Mouse (Mus musculus) cerebellum, postnatal 36 days (tissue): Measurements from ENCODE around the gene Psmb7.

Experiments used
- DNase-seq, 2 experiments: peaks; one replicate each; pipeline ENCODE4 v3.0.0; 2021 to 2022; ENCODE audit warnings: mixed read lengths in 2 of 2

The Psmb7 gene

GRCm38 (mm10) chr2:38643625-38644427 is at the start of gene Psmb7:
Psmb7 (minus strand) TSS chr2:38644087.
- DNase-seq = peak; percentile 85 to 86

- peak; percentile 50 to 58 for DNase-seq
Measured at GRCm38 (mm10) chr2:38691542-38691941, 47.7 kb upstream of the Psmb7 start.

- no peak for DNase-seq
Measured at GRCm38 (mm10) chr2:38689881-38690280, 46.0 kb upstream of the Psmb7 start.

- peak; percentile 40 to 47 for DNase-seq
Measured at GRCm38 (mm10) chr2:38688791-38689520, 45.1 kb upstream of the Psmb7 start.

- no peak for DNase-seq
Measured at GRCm38 (mm10) chr2:38685746-38686145, 41.9 kb upstream of the Psmb7 start.

GRCm38 (mm10) chr2:38683083-38683482 is 39.2 kb upstream of the Psmb7 start:
- no peak for DNase-seq

GRCm38 (mm10) chr2:38682209-38682608 is 38.3 kb upstream of the Psmb7 start:
- no peak for DNase-seq

GRCm38 (mm10) chr2:38678947-38679346 is 35.1 kb upstream of the Psmb7 start:
- DNase-seq = no peak

GRCm38 (mm10) chr2:38675366-38675969 is 31.6 kb upstream of the Psmb7 start:
- peak; percentile 20 to 29 for DNase-seq

GRCm38 (mm10) chr2:38672496-38672895 is 28.6 kb upstream of the Psmb7 start:
- DNase-seq = no peak

- DNase-seq = no peak
Measured at GRCm38 (mm10) chr2:38668802-38669580, 25.1 kb upstream of the Psmb7 start.

GRCm38 (mm10) chr2:38661398-38661797 is 17.5 kb upstream of the Psmb7 start:
- DNase-seq = no peak

GRCm38 (mm10) chr2:38658338-38658836 is 14.5 kb upstream of the Psmb7 start:
- DNase-seq = peak; percentile 72 to 80

GRCm38 (mm10) chr2:38653694-38654093 is 9.8 kb upstream of the Psmb7 start:
- DNase-seq = no peak

- no peak for DNase-seq
Measured at GRCm38 (mm10) chr2:38653293-38653619, 9.4 kb upstream of the Psmb7 start.

- peak; percentile 40 to 41 for DNase-seq
Measured at GRCm38 (mm10) chr2:38652565-38653292, 8.8 kb upstream of the Psmb7 start.

GRCm38 (mm10) chr2:38652098-38652497 is 8.2 kb upstream of the Psmb7 start:
- DNase-seq = no peak

- no peak for DNase-seq
Measured at GRCm38 (mm10) chr2:38650340-38650739, 6.5 kb upstream of the Psmb7 start.

- no peak for DNase-seq
Measured at GRCm38 (mm10) chr2:38647661-38648060, 3.8 kb upstream of the Psmb7 start.

GRCm38 (mm10) chr2:38647201-38647606 is 3.3 kb upstream of the Psmb7 start:
- DNase-seq = peak; percentile 28

- DNase-seq = peak; percentile 63 to 68
Measured at GRCm38 (mm10) chr2:38645936-38646335, 2.0 kb upstream of the Psmb7 start.

GRCm38 (mm10) chr2:38641761-38642160 is 2.1 kb downstream of the Psmb7 start:
- no peak for DNase-seq
